Mouse (Mus musculus) mature B cell (primary cell): Measurements from ENCODE around the gene Stk10.
"Not testable (repeated sequence)": the region's sequence is repeated elsewhere in the genome, so short reads cannot be mapped to it uniquely, and the experiment has no call there.

Experiments
- in situ Hi-C: fragments of 300-500 bp; cut with MboI; formaldehyde crosslinking; loops from 2 replicates; pipeline ENCODE4 v1.14.3; 2019

Gene Stk10

GRCm38 (mm10) chr11:32532765-32533481 lies at the start of gene Stk10:
Gene Stk10 (plus strand): TSS chr11:32533305.
- in situ Hi-C loops = loop anchor here (10.0 kb wide), 1 partner anchor 62 kb away; no protein-coding TSS in a partner anchor

GRCm38 (mm10) chr11:32485290-32485689 lies 47.8 kb upstream of the Stk10 start:
- in situ Hi-C loops = no loop called here

DNA sequence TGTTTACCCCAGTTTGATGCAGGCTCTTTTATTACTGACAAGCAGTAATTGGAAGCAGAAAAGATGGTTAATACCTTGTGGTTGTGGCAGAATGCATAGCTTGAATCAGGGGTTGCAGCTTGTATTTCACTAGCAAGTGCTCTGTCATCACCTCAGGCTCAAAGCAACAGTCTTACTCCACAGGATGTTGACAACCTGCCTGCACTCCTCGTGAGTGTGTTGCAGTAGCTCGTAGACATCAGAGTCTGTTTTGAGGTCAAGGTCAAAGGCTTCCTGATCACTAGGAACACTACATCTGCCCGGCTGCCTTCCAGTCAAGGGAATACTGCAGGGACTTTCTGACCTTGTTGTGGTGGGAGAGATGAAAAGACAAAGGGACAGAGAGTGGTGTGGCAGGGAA lies 46.5 kb upstream of the Stk10 start:
- in situ Hi-C loops = no loop called here

DNA sequence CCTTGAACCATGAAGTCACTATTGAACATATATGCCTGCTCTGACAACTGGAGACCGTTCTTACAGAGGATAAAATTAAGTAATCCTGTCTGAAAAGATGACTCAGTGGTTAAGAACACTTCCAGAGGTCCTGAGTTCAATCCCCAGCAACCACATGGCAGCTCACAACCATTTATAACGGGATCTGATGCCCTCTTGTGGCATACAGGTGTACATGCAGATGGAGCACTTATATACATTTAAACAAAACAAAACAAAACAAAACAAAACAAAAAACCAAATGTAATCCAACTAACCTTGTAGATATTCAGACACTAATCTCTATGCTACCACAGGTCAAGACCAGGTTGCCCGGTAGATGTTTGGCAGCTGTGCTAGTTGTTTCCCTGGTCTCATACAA lies 45.6 kb upstream of the Stk10 start:
- in situ Hi-C loops = no loop called here

DNA sequence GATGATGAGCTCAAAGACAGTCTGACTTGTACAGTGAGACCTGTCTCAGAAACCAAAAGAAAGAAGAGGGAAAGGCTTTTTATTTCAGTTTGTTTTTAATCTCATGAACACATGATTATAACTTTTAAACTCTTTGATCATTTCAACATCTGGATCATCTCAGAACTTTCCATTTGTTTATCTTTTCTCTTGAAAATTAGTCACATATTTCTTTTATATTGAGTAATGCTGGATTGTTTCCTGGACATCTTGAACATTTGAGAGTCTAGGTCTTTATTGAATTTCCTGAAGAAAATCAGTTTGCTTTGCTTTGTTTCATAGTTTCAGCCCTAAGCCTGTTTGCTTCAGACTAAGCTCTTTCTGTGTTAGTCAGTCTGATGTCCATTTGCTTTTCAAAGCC lies 44.8 kb upstream of the Stk10 start:
- in situ Hi-C loops = no loop called here

- in situ Hi-C loops = no loop called here
Measured at GRCm38 (mm10) chr11:32488808-32489670, 44.1 kb upstream of the Stk10 start.

DNA sequence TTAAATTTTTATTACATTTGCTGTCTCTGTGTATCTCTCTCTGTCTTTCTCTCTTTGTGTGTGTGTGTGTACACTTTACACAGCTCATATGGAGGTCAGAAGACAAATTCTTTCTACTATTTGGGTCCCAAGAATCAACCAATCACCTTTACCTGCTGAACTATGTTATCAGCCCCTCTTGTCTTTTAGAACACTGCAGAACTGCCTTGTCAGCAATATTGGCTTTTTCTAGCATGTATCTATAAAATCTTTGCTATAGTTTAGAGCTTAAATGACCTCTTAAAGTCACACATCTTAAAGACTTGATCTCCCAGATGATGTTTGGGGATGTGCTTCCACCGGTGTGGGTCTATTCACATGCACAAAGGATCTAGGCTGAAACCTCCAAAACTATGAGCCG lies 42.0 kb upstream of the Stk10 start:
- in situ Hi-C loops = no loop called here

- in situ Hi-C loops = no loop called here
Measured at GRCm38 (mm10) chr11:32493312-32493711, 39.8 kb upstream of the Stk10 start.

GRCm38 (mm10) chr11:32495283-32495682 lies 37.8 kb upstream of the Stk10 start:
- in situ Hi-C loops = no loop called here

GRCm38 (mm10) chr11:32498757-32499535 lies 34.2 kb upstream of the Stk10 start:
- in situ Hi-C loops = no loop called here

GRCm38 (mm10) chr11:32499931-32500330 lies 33.2 kb upstream of the Stk10 start:
- in situ Hi-C loops = no loop called here

- in situ Hi-C loops = no loop called here
Measured at GRCm38 (mm10) chr11:32503711-32504110, 29.4 kb upstream of the Stk10 start.

GRCm38 (mm10) chr11:32505091-32505739 lies 27.9 kb upstream of the Stk10 start:
- in situ Hi-C loops = no loop called here

DNA sequence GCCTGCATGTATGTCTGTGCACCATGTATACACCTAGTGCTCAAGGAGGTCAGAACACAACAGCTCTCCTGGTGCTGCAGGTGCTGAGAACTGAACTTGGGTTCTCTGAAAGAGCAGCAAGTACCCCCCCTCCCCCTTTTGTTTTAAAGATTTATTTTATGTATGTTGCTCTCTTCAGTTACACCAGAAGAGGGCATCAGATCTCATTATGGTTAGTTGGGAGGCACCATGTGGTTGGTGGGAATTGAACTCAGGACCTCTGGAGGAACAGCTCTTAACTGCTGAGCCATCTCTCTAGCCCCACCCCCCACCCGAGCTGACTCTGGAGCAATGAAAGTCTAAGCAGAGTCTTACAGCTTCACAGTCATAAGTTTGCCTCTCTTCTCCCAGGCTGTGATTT lies 22.2 kb upstream of the Stk10 start:
- in situ Hi-C loops = no loop called here

GRCm38 (mm10) chr11:32514853-32515252 lies 18.3 kb upstream of the Stk10 start:
- in situ Hi-C loops = not testable (repeated sequence)

DNA sequence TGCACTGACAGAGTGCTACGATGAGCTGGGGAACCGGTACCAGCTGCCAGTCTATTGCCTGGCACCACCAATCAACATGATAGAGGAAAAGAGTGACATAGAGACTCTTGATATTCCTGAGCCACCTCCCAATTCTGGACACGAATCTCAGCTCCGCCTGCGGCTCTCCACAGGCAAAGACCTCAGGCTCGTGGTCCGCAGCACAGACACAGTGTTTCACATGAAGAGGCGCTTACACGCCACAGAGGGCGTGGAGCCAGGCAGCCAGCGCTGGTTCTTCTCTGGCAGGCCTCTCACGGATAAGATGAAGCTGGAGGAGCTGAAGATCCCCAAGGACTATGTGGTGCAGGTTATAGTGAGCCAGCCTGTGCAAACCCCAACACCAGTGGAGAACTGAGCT lies 17.0 kb upstream of the Stk10 start:
- in situ Hi-C loops = no loop called here

DNA sequence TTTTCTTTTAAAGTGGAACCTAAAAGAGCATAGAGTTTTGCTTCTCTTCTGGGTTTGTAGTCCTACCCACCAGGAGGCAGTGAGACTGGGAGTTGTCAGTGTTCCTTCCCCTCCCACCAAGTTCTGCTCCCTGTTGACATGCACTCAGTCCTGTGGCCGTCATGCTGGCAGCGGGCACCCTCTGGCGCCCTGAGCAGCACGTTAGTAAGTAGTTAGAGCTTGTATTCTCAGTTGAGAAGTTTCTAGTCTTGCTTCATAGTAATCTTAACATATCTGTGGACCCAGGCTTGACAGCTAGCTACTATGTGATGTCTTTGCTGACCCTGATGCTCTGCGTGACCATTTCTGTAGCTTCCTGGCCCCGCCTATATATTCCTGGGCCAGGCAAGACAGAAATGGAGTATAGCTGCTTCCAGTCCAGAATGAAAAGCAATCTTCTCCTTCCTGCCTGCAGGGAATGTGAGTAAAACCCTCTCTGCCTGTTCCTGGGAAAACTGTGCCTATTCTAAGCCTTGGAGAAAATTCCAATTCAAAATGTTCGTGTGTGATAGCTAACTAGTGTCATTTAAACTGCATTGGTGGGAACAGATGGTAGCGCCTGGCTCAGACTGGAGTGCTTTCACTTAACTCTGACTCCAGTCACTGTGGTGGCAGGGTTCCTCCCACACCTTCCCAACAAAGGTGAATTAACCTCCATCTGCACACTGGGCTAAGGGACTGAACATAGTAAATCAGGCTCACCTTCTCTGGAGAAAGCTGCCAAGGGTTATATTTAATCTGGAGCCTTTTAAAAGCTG lies 16.0 kb upstream of the Stk10 start:
- in situ Hi-C loops = no loop called here

- in situ Hi-C loops = no loop called here
Measured at GRCm38 (mm10) chr11:32518770-32519169, 14.3 kb upstream of the Stk10 start.

DNA sequence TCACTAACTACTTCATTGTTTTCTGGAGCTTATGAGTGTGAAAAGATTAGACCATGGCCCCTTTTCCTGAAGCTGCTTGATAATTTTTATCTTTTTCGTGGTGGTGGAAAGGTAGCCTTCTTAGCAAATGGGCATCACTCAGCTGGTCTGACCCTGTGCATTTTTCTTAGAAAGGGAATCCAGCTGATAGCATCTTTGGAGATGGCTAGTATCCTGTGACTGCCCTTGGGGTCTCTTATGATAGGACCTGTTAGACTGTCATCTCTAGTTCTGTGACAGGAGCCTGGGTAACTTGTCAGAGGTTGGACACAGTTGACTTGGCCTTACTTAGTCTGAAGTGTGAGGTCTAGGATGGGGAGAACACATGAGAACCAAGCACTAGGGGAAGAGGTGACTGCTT lies 13.8 kb upstream of the Stk10 start:
- in situ Hi-C loops = no loop called here

- in situ Hi-C loops = no loop called here
Measured at GRCm38 (mm10) chr11:32521246-32521645, 11.9 kb upstream of the Stk10 start.
